Mouse (Mus musculus): ENCODE measurements around the gene Tulp2. TPM values are rescaled to one million over a fixed set of nuclear protein-coding genes. Genes with fewer than 3 reads are reported as not detected.
"Not testable (repeated sequence)": the region's sequence is repeated elsewhere in the genome, so short reads cannot be mapped to it uniquely, and the experiment has no call there.

The Tulp2 gene
- total and polyA plus RNA-seq, 3 experiments, result 0.41 to 0.75 (median 0.44) TPM

GRCm38 (mm10) chr7:45459564-45460140 lies 22.0 kb upstream of the Tulp2 start, which contains the start of gene Ftl1:
Gene Ftl1, minus strand, starts transcription at chr7:45459884.
- DNase-seq, result peak; percentile 99

GRCm38 (mm10) chr7:45460377-45460776 lies 21.3 kb upstream of the Tulp2 start:
- no peak for DNase-seq

GRCm38 (mm10) chr7:45460860-45461314 lies 20.8 kb upstream of the Tulp2 start:
- peak; percentile 91 for DNase-seq

GRCm38 (mm10) chr7:45461326-45461725 lies 20.4 kb upstream of the Tulp2 start:
- DNase-seq, result no peak

- DNase-seq, result no peak
These were observed 19.9 kb upstream of the Tulp2 start for GRCm38 (mm10) chr7:45461781-45462180.

GRCm38 (mm10) chr7:45462325-45462724 lies 19.4 kb upstream of the Tulp2 start:
- no peak for DNase-seq

GRCm38 (mm10) chr7:45462868-45463267 lies 18.8 kb upstream of the Tulp2 start:
- DNase-seq, result not testable (repeated sequence)

GRCm38 (mm10) chr7:45463987-45464778 lies 17.5 kb upstream of the Tulp2 start:
- DNase-seq, result no peak

- DNase-seq, result no peak
These were observed 16.6 kb upstream of the Tulp2 start for GRCm38 (mm10) chr7:45465112-45465511.

- no peak for DNase-seq
These were observed 16.1 kb upstream of the Tulp2 start for GRCm38 (mm10) chr7:45465549-45465948.

- peak; percentile 96 for DNase-seq
These were observed 15.2 kb upstream of the Tulp2 start, which contains the start of gene Bax for GRCm38 (mm10) chr7:45466283-45467089. Gene Bax, minus strand, starts transcription at chr7:45466898.

GRCm38 (mm10) chr7:45467090-45467670 lies 14.5 kb upstream of the Tulp2 start:
- peak; percentile 2 for DNase-seq

GRCm38 (mm10) chr7:45470869-45471268 lies 10.8 kb upstream of the Tulp2 start:
- DNase-seq, result peak; percentile 65

GRCm38 (mm10) chr7:45475291-45475969 lies 6.2 kb upstream of the Tulp2 start:
- DNase-seq, result peak; percentile 63

GRCm38 (mm10) chr7:45476453-45476852 lies 5.2 kb upstream of the Tulp2 start:
- no peak for DNase-seq

- peak; percentile 71 for DNase-seq
These were observed 4.7 kb upstream of the Tulp2 start for GRCm38 (mm10) chr7:45477003-45477402.

- no peak for DNase-seq
These were observed 2.9 kb upstream of the Tulp2 start for GRCm38 (mm10) chr7:45478774-45479173.

GRCm38 (mm10) chr7:45480310-45480709 lies 1.4 kb upstream of the Tulp2 start:
- DNase-seq, result not testable (repeated sequence)

GRCm38 (mm10) chr7:45482166-45482565 lies 489 bp downstream of the Tulp2 start:
- no peak for DNase-seq

- peak; percentile 64 for DNase-seq
These were observed 3.3 kb downstream of the Tulp2 start for GRCm38 (mm10) chr7:45484985-45485384.

- DNase-seq, result no peak
These were observed 4.5 kb downstream of the Tulp2 start for GRCm38 (mm10) chr7:45486158-45486557.
